Mouse (Mus musculus) T-helper 1 cell (primary cell): ENCODE measurements around the gene Stard3.
"Not testable (repeated sequence)": the region's sequence is repeated elsewhere in the genome, so short reads cannot be mapped to it uniquely, and the experiment has no call there.

ENCODE experiments used
- in situ Hi-C: fragments of 300-600 bp; cut with MboI, MseI; formaldehyde crosslinking; loops from one replicate; pipeline ENCODE4 v1.15.1; 2025; ENCODE audit warnings: high pct_unique_total_duplicates

Gene Stard3

GRCm38 (mm10) chr11:98374266-98374665 lies 16.1 kb downstream of the Stard3 start:
- in situ Hi-C loops: no loop called here

- in situ Hi-C loops: no loop called here
These were observed 18.6 kb downstream of the Stard3 start for GRCm38 (mm10) chr11:98376756-98377155.

- in situ Hi-C loops: no loop called here
These were observed 19.6 kb downstream of the Stard3 start for GRCm38 (mm10) chr11:98377787-98378186.

- in situ Hi-C loops: no loop called here
These were observed 21.2 kb downstream of the Stard3 start for GRCm38 (mm10) chr11:98379379-98379778.

- in situ Hi-C loops: no loop called here
These were observed 21.9 kb downstream of the Stard3 start for GRCm38 (mm10) chr11:98380106-98380505.

GRCm38 (mm10) chr11:98381651-98382050 lies 23.5 kb downstream of the Stard3 start:
- in situ Hi-C loops: no loop called here

- in situ Hi-C loops: not testable (repeated sequence)
These were observed 24.2 kb downstream of the Stard3 start for GRCm38 (mm10) chr11:98382405-98382804.

GRCm38 (mm10) chr11:98383261-98384030 lies 25.3 kb downstream of the Stard3 start, which contains the start of gene Tcap:
TSS of gene Tcap (plus strand) at chr11:98383811.
- in situ Hi-C loops: no loop called here

- in situ Hi-C loops: no loop called here
These were observed 26.0 kb downstream of the Stard3 start for GRCm38 (mm10) chr11:98384216-98384615.

- in situ Hi-C loops: no loop called here
These were observed 26.8 kb downstream of the Stard3 start for GRCm38 (mm10) chr11:98384721-98385637.

- in situ Hi-C loops: no loop called here
These were observed 27.7 kb downstream of the Stard3 start, which contains the start of gene Pnmt for GRCm38 (mm10) chr11:98385638-98386585. TSS of gene Pnmt (plus strand) at chr11:98386450.

GRCm38 (mm10) chr11:98386596-98386995 lies 28.4 kb downstream of the Stard3 start:
- in situ Hi-C loops: no loop called here

- in situ Hi-C loops: no loop called here
These were observed 28.9 kb downstream of the Stard3 start for GRCm38 (mm10) chr11:98387056-98387577.

GRCm38 (mm10) chr11:98388282-98388681 lies 30.1 kb downstream of the Stard3 start:
- in situ Hi-C loops: no loop called here

- in situ Hi-C loops: no loop called here
These were observed 31.1 kb downstream of the Stard3 start for GRCm38 (mm10) chr11:98389221-98389780.

GRCm38 (mm10) chr11:98390141-98390540 lies 32.0 kb downstream of the Stard3 start:
- in situ Hi-C loops: no loop called here

GRCm38 (mm10) chr11:98392034-98392433 lies 33.9 kb downstream of the Stard3 start:
- in situ Hi-C loops: no loop called here

- in situ Hi-C loops: no loop called here
These were observed 34.5 kb downstream of the Stard3 start for GRCm38 (mm10) chr11:98392645-98393044.

GRCm38 (mm10) chr11:98393317-98393716 lies 35.1 kb downstream of the Stard3 start:
- in situ Hi-C loops: no loop called here

- in situ Hi-C loops: no loop called here
These were observed 36.1 kb downstream of the Stard3 start for GRCm38 (mm10) chr11:98394301-98394700.

GRCm38 (mm10) chr11:98395041-98395440 lies 36.9 kb downstream of the Stard3 start:
- in situ Hi-C loops: no loop called here
